Mouse (Mus musculus) heart, adult 2 months (tissue): ENCODE data around the gene Cacna1i. TPM values are rescaled to one million over a fixed set of nuclear protein-coding genes. Genes with fewer than 3 reads are reported as not detected.

Experiments used
- DNase-seq, 2 experiments: peaks; one replicate each; pipeline ENCODE4 v3.0.0; 2021
- H3K27ac ChIP-seq: fragments of 200-600 bp; 2 replicates; pipeline ENCODE4 v1.8.1; 2022
- H3K27me3 ChIP-seq: fragments of 200-500 bp; 2 replicates; pipeline ENCODE4 v1.6.1; 2012; ENCODE audit warnings: mild to moderate bottlenecking, low read length, inconsistent platforms, mixed read lengths; ENCODE audit not compliant: control insufficient read depth, insufficient read depth
- H3K36me3 ChIP-seq: fragments of 200-500 bp; 2 replicates; pipeline ENCODE4 v1.6.1; 2012; ENCODE audit warnings: low read length, inconsistent platforms; ENCODE audit not compliant: control insufficient read depth, insufficient read depth
- H3K4me1 ChIP-seq: fragments of 200-500 bp; 2 replicates; pipeline ENCODE4 v1.6.1; 2011; ENCODE audit warnings: low read length; ENCODE audit not compliant: control insufficient read depth, insufficient read depth
- H3K4me3 ChIP-seq: fragments of 200-600 bp; 2 replicates; pipeline ENCODE4 v1.8.1; 2022
- H3K79me2 ChIP-seq: fragments of 200-500 bp; replicated peaks from 2 replicates; pipeline ENCODE4 v1.6.1; 2012; ENCODE audit warnings: mild to moderate bottlenecking, inconsistent platforms, low read length, moderate library complexity, mixed read lengths; ENCODE audit not compliant: control insufficient read depth, insufficient read depth
- H3K9ac ChIP-seq: fragments of 200-500 bp; 2 replicates; pipeline ENCODE4 v1.6.1; 2012; ENCODE audit warnings: low read depth, mild to moderate bottlenecking, control low read depth, inconsistent platforms, low read length, mixed read lengths
- CTCF ChIP-seq: fragments of 200-600 bp; IDR thresholded peaks from 2 replicates; pipeline ENCODE4 v1.8.1; 2022; ENCODE audit warnings: antibody characterized with exemption, mild to moderate bottlenecking, moderate library complexity
- EP300 ChIP-seq: fragments of 200-500 bp; IDR thresholded peaks from 2 replicates; pipeline ENCODE4 v1.6.1; 2011; ENCODE audit warnings: low read depth, low read length, control low read depth; ENCODE audit not compliant: insufficient read depth
- POLR2A ChIP-seq: fragments of 200-500 bp; IDR thresholded peaks from 2 replicates; pipeline ENCODE4 v1.6.1; 2011; ENCODE audit warnings: mild to moderate bottlenecking, low read depth, low read length, control low read depth; ENCODE audit not compliant: insufficient read depth
- WGBS: fragments of 180-500 bp; shearing (Covaris S2); methylation state at CpG from one replicate; pipeline ENCODE4 v1.1.7; 2018; 5-methylcytosine and 5-hydroxymethylcytosine counted together
- intact Hi-C: fragments of 180-260 bp; cut with DNase I; formaldehyde crosslinking; loops from one replicate; pipeline ENCODE4 v1.15.1; 2025
- polyA plus RNA-seq: library from polyadenylated mRNA; depleted of rRNA; stranded (reverse); fragments of >200 nt; gene quantifications from 2 replicates; pipeline ENCODE4 v1.2.3, GENCODE M21; 2012
- total RNA-seq, 2 experiments: library from RNA; stranded (reverse); gene quantifications; 2 replicates each; pipeline ENCODE4 v1.2.3; 2021

Cacna1i gene
- total and polyA plus RNA-seq, 3 experiments = 0.09 to 0.34 (median 0.21) TPM

DNA sequence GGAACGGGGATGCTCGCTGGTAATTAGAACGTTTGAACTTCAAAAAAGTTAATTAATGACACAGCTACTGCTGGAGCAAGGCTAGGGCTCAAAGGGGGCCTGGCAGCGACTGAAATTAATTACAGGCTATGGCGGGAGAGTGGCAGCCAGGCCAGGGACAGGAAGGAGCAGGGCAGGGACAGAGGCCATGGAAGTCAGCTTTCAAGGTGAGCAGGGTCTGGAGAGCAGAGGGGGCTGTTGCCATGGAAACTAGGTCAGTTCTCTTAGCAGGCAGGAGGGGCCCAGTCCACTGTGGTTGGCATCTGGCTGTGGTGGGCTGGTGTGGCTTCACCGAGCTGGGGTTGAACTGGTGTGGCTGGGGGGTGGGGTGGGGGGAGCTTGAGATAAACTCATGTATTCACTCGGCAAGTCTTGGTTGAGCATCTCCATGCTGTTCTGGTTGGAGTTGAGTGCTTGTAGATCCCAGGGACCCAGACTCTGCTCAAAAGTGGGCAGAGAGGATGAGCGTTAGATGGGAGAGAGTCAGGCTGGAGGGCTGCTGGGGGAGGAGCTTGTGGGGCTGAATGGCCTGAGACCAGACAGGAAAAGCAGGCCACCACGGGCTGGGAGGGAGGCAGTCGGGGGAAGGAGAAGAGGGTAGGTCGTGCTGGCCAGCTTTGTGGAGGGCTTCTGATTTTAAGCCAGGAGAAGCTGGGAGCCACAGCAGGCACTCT is 31.7 kb downstream of the Cacna1i start:
- Histone ChIP-seq H3K4me1 (no peaks in the 10 kb centered on the region; the same call in 1 of the 2 replicates), H3K79me2 (no peaks in the 10 kb centered on the region), H3K36me3 (no peaks in the 10 kb centered on the region), H3K27ac (no peak overlapping the region), H3K9ac (no peak overlapping the region), H3K27me3 (no peaks in the 10 kb centered on the region), H3K4me3 (no peak overlapping the region)
- no peak for DNase-seq
- intact Hi-C loops = no loop called here
- no peak for TF ChIP-seq CTCF
- TF ChIP-seq POLR2A = no peak
- TF ChIP-seq EP300 = no peak
- WGBS = 39% methylated on average over 11 of the region's 11 CpGs

DNA sequence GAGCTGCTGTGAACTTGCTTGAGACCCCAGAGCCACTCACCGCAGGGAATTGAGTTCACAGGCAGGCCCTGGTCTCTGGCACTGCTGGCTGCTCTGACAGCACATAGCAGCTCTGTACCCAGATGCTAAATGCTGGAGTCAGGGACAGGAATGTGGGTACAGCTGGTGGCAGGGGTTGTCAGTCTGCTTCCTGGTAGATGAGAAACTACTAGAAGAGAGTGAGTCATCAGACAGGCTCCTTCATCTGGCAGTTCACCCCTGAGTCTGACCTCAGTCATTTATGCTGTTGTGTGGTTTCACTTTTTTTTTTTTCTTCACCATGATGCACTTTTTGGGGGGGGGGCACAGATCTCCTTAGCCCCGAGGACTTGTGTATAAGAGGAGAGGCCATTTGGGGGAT is 32.3 kb downstream of the Cacna1i start:
- intact Hi-C loops = no loop called here
- Histone ChIP-seq H3K27me3 (no peaks in the 10 kb centered on the region), H3K9ac (no peak overlapping the region), H3K4me3 (no peak overlapping the region), H3K79me2 (no peaks in the 10 kb centered on the region), H3K36me3 (no peaks in the 10 kb centered on the region), H3K4me1 (no peaks in the 10 kb centered on the region; the same call in 1 of the 2 replicates), H3K27ac (no peak overlapping the region)
- TF ChIP-seq EP300 (no peak), POLR2A (no peak)
- no peak for DNase-seq
- WGBS = 62% methylated on average over 2 of the region's 2 CpGs

DNA sequence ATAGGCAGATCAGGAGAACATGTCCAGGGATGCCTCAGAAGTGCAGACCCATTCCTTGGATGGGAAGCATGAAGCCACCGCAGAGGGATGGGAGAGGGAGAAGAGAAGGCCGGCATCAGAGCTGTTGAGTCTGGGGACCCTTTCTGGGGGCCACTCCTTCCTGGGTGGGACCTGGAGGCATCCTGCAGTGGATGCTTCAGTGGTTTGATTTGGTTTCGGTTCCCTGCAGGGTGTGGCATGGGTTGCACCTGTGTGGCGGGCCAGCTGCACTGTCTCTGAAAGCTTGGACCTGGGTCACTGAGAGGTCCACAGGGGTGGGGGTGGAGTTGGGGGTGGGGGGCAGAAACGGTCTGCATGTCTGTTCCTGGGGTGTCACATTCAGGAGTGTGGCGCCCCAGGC is 32.9 kb downstream of the Cacna1i start:
- intact Hi-C loops = no loop called here
- Histone ChIP-seq H3K79me2 (no peaks in the 10 kb centered on the region), H3K9ac (no peak overlapping the region), H3K27ac (no peak overlapping the region), H3K4me1 (no peaks in the 10 kb centered on the region; the same call in 1 of the 2 replicates), H3K27me3 (no peaks in the 10 kb centered on the region), H3K36me3 (no peaks in the 10 kb centered on the region), H3K4me3 (no peak overlapping the region)
- peak in 1 of 2 experiments; percentile 18 for DNase-seq
- TF ChIP-seq POLR2A = no peak
- TF ChIP-seq EP300 = no peak
- no peak for TF ChIP-seq CTCF
- WGBS = 72% methylated on average over 6 of the region's 6 CpGs

DNA sequence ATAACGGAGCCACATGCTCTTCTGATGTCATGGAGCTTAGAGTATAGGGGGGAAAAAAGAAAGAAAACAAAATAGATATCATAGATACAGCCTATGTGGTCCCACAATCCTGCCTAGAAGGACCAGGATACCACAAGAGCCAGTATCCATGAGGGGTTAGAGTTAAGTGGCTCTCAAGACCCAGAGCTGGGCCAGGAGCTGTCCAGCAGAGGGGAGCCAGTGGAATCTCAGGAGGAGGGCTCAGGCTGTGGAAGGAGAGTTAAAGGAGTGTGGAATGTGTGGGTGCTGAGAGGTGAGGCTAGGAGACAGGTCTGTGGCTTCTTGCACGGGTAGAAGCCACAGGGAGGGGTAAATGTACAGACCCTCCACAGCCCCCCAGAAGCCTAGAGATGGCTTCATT is 38.2 kb downstream of the Cacna1i start:
- WGBS = 54% methylated on average over 2 of the region's 2 CpGs
- intact Hi-C loops = no loop called here
- no peak overlapping the region for H3K9ac ChIP-seq
- no peak overlapping the region for H3K27ac ChIP-seq
- no peak for DNase-seq
- no peaks in the 10 kb centered on the region for H3K36me3 ChIP-seq
- no peaks in the 10 kb centered on the region for H3K4me1 ChIP-seq
- no peaks in the 10 kb centered on the region for H3K79me2 ChIP-seq
- H3K4me3 ChIP-seq = no peak overlapping the region
- no peaks in the 10 kb centered on the region for H3K27me3 ChIP-seq
- no peak for TF ChIP-seq CTCF
- TF ChIP-seq EP300 = no peak
- TF ChIP-seq POLR2A = no peak

DNA sequence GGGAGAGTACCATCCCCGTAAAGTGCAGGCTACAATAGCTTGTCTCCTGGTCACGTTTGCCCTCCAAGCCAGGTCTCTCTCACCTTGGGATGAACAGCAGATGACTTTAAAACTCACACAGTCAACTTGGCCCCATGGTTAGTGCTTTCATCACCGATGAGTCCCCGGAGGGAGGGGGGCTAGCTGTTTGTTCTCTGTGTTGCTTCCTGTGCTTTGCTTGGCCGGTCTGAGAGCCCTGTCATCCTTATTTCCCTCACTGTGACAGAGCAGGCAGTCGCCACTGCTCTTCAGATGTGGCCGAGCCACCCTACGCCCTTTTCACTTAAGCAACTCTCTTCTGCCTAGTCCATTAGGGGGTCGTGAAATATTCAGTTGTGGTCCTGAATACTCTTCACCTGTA is 38.7 kb downstream of the Cacna1i start:
- no peaks in the 10 kb centered on the region for H3K36me3 ChIP-seq
- 56% methylated on average over 9 of the region's 9 CpGs for WGBS
- H3K9ac ChIP-seq = no peak overlapping the region
- DNase-seq = peak in 1 of 2 experiments; percentile 5
- intact Hi-C loops = no loop called here
- no peaks in the 10 kb centered on the region for H3K27me3 ChIP-seq
- no peaks in the 10 kb centered on the region for H3K4me1 ChIP-seq
- H3K27ac ChIP-seq = no peak overlapping the region
- H3K79me2 ChIP-seq = no peaks in the 10 kb centered on the region
- no peak for TF ChIP-seq CTCF
- no peak for TF ChIP-seq EP300
- no peak overlapping the region for H3K4me3 ChIP-seq

DNA sequence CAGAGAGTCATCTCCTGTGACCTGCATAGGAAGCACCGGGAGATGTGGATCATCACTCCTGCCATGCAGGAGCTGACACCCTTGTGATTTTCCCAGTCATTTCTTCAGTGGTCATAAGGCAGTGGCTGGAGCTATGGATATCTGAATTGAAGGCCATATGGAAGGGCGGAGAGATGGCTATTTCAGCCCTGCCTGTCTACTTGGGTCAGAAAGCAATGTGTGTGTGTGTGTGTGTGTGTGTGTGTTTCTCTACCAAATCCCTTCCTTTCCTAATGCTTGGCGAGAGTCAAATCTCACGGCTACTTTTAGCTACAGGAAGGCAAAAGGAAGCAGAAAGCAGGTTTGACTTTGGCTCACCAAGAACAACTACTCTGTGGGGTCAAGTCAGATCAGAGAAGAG is 39.9 kb downstream of the Cacna1i start:
- TF ChIP-seq EP300 (no peak), POLR2A (no peak), CTCF (no peak)
- H3K27me3 ChIP-seq = no peaks in the 10 kb centered on the region
- H3K79me2 ChIP-seq = no peaks in the 10 kb centered on the region
- no peak for DNase-seq
- no peaks in the 10 kb centered on the region for H3K36me3 ChIP-seq
- no peak overlapping the region for H3K27ac ChIP-seq
- intact Hi-C loops = no loop called here
- WGBS = 59% methylated on average over 4 of the region's 4 CpGs
- no peaks in the 10 kb centered on the region for H3K4me1 ChIP-seq
- no peak overlapping the region for H3K4me3 ChIP-seq
- no peak overlapping the region for H3K9ac ChIP-seq
